Mouse (Mus musculus) layer of hippocampus, postnatal 25 days (tissue): ENCODE measurements around the gene Evi5. TPM values are rescaled to one million over a fixed set of nuclear protein-coding genes. Genes with fewer than 3 reads are reported as not detected.
A peak's percentile ranks its signal among the peaks of the same experiment; 100 is the strongest.

Experiments used
- DNase-seq, 2 experiments: peaks; one replicate each; pipeline ENCODE4 v3.0.0; 2022; ENCODE audit warnings: mixed read lengths in 2 of 2, low spot score in 1 of 2; ENCODE audit errors: extremely low spot score in 1 of 2
- total RNA-seq, 2 experiments: library from RNA; stranded (reverse); gene quantifications; 2 replicates each; pipeline ENCODE4 v1.2.3; 2021

Gene Evi5
- 10 to 100 TPM; 58.8 to 65.1 TPM for total RNA-seq

- no peak for DNase-seq
Observed at GRCm38 (mm10) chr5:107874561-107875260, at the start of gene Evi5. Gene Evi5, minus strand, starts transcription at chr5:107875107.

DNA sequence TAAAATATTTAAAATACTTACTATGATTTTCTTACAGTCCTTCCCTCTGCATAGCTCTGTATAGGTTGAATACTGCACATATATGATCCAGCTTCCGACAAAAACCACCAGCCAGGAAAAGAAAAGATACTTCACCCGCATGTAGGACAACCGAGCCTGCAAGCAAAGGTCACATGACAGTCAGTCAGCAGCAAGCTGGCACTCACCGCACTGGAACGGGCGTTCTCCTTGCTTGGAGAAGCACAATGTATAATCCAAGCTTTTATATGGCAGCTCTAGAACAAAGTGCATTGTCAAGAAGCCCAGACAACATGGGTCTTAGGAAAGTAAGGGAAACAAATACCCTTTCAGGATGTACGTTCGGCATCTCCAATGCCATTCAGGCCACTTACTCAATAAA, 49.7 kb upstream of the Evi5 start:
- no peak for DNase-seq

GRCm38 (mm10) chr5:107922836-107923235, 47.9 kb upstream of the Evi5 start:
- no peak for DNase-seq

DNA sequence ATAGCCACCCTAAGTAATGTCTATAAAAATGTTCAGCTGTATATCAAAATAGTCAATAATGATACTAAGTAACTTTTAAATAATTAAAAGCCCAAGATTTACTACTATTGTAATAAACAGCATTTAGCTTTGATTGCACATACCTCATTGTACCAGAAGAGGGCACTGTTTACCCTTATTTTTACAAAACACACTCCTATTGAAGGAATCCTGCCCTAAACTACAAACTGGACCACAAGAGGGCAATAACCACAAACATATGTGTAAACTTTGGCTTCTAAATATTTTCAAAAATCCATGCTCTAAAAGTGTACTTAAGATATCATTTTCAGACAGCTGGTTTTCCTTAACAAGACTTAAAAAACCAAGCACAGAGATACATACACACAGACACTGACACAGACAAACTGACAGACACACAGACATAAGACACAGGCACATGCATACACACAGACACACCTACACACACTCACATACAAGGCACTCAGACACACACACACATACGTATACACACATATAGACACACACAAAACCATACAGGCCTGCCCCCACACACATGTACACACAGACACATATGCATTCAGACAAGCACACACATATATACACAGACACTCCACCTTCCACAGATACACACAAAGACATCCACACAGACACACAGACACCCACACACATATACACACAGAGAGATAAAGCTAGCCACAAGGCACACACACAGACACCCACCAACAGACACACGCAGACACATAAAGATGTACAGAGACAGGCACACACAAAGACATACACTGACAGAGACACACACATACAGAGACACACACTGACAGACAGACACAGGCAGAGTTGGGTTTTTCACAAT, 46.7 kb upstream of the Evi5 start:
- no peak for DNase-seq

DNA sequence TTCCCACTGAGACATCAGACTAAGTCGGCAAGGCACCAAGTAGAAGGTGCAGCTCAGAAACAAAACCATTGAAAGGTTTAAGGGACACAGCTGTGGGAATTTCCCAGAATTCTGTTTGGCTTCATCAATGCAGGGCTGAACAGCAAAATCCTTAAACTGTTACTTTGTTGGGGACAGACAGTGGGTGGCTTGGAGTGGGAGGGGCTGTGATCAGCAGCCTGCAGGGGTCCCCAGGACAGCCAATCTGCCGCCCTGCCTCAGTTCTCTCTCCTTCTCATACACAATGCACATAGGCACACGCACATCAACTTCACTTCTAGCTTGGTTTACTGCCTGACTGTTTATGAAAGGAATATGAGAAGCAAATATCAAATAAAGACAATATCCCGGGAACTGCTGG, 40.4 kb upstream of the Evi5 start:
- no peak for DNase-seq

GRCm38 (mm10) chr5:107911012-107911411, 36.1 kb upstream of the Evi5 start:
- no peak for DNase-seq

- no peak for DNase-seq
Observed at GRCm38 (mm10) chr5:107910084-107910616, 35.2 kb upstream of the Evi5 start.

- no peak for DNase-seq
Observed at GRCm38 (mm10) chr5:107909668-107910067, 34.8 kb upstream of the Evi5 start.

DNA sequence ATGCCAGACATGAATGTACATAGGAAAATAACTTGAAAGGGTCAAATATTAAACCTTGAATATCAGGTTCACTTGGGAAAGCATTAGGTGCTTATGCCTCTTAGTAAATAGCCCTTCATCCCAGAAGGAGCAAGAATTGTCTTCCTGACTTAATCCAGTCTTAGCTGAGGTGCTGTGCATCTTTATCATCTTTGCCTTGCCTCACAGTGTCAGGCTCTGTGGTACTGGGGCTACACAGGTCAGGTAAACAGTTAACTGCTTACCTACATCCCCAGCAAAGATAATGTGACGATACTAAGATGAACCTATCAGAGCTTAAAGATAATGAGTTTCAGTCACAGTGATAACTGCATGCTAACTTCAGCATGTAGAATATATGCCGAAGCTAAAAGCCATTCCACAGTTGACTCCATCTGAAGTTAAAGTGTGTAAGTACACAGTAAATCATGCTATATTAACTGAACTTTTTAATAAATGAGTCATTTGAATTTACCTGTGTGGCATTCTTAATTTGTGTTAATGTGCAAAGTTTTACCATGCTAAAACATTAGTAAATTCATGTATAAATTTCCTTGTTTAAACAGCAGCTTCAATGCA, 33.7 kb upstream of the Evi5 start:
- DNase-seq: no peak

- DNase-seq: no peak
Observed at GRCm38 (mm10) chr5:107904325-107904724, 29.4 kb upstream of the Evi5 start.

- DNase-seq: no peak
Observed at GRCm38 (mm10) chr5:107901014-107901615, 26.2 kb upstream of the Evi5 start.

DNA sequence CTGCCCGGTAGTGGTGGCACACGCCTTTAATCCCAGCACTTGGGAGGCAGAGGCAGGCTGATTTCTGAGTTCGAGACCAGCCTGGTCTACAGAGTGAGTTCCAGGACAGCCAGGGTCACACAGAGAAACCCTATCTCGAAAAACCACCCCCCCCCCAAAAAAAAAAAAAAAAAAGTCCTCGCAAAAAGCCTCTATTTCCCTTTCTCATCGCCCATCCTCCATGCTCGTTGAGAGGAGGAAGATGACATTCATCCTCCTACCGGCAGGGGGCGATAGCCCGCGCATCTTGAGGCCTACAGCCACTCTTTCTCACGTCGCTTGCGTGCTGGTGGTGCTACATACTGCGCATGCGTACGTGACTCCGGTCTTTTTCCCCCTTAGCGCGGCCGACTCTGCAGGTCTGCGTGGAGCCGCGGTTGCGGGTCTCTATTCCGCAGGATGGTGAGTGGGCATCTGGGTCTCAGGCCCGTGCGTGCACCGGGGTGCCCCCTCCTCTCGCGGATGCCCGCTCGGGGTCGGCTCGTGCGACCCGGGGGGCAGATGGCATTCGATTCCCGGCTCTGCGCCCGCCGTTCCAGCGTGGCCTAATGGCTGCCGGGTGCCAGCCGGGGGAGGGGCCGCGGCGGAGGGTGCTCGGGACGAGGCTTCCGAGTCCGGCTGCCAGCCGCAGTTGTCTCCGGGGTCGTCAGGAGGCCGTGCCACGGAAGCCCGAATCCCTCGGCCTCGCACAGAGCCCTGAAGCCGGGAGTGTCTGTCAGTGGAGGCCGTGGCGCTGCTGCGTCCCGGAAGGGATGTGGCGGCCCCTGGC, 25.5 kb upstream of the Evi5 start, which contains the start of gene Rpl5:
Gene Rpl5, plus strand, starts transcription at position 297 of the 808 bp plus-strand sequence.
- peak; percentile 97 to 99 for DNase-seq

DNA sequence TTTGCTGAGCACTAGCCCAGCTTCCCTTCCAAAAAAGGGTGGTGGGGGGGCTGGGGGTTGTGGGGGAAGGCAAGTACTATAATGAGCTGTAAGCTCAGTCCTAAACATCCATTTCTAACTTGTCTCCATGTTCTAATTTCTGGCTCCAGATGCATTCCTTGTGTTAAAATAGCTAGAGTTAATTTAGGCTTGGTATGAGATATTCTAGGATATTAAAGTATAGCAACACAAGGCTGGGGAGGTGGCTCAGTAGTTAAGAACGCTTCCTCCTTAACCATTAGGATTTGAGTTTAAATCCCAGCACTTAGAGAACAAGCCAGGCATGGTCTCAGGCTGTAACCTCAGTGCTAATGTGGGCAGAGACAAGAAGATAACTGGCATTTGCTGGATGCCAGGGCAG, 21.4 kb upstream of the Evi5 start:
- no peak for DNase-seq

- no peak for DNase-seq
Observed at GRCm38 (mm10) chr5:107894676-107895075, 19.8 kb upstream of the Evi5 start.

GRCm38 (mm10) chr5:107891515-107891914, 16.6 kb upstream of the Evi5 start:
- peak in 1 of 2 experiments; percentile 24 for DNase-seq

- no peak for DNase-seq
Observed at GRCm38 (mm10) chr5:107889994-107890888, 15.3 kb upstream of the Evi5 start.

DNA sequence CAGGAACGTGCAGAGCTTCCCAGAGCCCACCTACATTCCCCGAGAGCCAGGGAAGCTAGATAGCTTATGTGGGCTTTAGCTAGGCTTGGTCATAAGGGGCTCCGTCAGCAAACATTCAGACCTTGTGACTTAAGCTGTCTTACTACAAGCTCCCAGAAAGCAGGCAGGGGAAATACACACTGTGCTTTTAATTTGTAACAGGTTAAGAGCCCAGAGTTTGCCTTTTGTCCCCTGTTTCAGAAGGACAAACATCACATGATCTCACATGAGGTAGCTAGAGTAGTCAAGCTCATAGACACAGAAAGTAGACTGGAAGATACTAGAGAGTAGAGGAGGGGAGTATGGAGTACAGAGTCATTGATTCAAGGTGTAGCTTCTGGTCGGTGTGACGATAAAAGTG, 5.8 kb upstream of the Evi5 start:
- no peak for DNase-seq

GRCm38 (mm10) chr5:107877053-107877452, 2.1 kb upstream of the Evi5 start:
- DNase-seq: no peak

DNA sequence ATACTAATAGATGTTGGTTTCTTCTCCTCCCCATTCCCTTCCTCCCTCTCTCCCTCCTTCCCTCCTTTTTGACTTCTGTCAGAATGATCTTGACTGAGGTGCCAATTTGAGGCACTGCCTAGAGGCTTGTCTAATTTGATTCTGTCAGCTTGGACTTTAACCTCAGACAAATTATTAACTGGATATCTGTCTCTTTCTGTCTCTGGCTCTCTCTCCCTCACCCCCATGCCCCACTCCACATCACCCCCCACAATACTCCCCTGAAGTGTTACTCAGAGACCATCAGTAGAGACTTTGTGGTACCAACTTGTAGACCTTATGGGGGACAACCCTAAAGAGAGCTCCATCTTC, 329 bp upstream of the Evi5 start:
- DNase-seq: no peak
